Mouse (Mus musculus) c-Kit-negative CD71-positive TER-119-positive erythroid progenitor cells, embryonic 14.5 days (primary cell): ENCODE data around the gene Trmt2a.
"Not testable (repeated sequence)": the region's sequence is repeated elsewhere in the genome, so short reads cannot be mapped to it uniquely, and the experiment has no call there.

ENCODE experiments used
- DNase-seq: peaks from one replicate; pipeline ENCODE4 v3.0.0-alpha.2; 2013; ENCODE audit warnings: low read depth, low spot score

Gene Trmt2a

DNA sequence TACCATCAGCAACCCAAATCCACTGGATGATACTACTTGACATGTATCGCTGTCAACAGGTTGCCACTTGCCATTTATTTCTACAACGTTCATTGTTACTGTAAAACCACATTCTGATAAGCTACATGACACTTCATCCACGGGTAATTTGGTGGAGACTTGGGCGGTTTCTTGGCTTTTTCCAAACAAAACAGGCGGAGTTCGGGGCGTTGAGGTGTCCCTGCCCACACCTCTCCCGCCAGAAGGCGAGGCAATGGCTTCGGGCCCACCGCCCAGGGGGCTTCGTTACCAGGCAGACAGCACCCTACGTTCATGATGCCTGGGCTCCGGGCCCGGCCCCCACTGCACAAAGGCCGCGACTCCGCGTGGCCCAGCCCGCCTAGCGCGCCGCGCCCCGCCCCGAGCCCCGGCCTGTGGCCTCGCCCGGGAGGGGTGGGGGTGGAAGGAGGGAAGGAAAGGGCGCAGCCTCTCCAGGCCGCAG lies 40.1 kb downstream of the Trmt2a start:
- peak; percentile 66 for DNase-seq

DNA sequence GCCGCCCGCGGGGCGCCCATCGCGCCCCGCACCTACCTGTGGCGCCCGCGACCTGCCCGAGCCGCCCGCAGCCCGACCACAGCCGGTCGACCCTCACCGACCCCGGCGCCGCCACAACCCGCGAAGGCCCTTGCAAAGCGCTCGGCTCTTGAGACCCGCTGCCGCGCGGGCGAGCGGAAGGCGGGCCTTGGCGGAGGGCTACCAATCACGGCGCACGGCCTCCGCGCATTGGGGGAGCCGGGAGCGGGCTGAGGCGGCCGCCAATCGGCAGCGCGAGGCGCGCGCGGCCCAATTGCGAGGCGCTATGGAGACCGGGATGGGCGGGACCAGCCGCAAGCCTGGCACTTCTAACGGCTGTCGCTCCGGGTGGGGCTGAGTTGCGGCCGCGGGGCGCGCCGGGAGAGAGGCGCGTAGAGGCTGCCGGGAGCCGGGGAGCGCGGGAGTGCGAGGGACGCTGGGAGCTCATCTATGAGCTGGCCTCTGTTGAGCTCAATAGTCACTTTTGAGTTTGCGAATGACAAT lies 40.6 kb downstream of the Trmt2a start, which contains the start of gene Dgcr8:
Dgcr8 (minus strand) TSS at position 180 of the 522 bp plus-strand sequence.
- peak; percentile 96 for DNase-seq

DNA sequence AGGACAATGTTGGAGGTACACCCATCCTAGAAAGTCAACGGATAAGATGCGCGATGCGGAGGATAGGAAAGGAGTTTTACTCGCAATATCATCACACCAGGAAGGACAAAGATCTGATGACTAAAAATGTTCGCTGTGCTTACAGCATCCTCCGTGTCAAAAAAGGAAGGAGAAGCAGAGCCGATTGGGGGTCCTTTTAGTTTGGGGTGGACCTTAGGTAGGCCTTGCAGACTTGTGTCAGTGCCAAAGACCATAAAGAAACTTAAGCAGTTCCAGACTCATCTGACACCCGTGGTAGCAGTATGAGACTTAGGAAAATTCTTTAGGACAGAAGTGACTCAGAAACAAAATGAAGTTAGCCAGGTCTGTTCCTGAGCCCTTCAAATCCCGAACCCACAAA lies 41.1 kb downstream of the Trmt2a start:
- not testable (repeated sequence) for DNase-seq
